In genomic region chr15:13287878-13288277, GRCm38 (mm10) we compare ENCODE assay signal across 12 mouse cellular contexts.
A peak's percentile ranks its signal among the peaks of the same experiment; 100 is the strongest.
DNase-seq lines count a peak whose midpoint lies in the region; ATAC-seq lines count a peak whose summit lies in the region.
"Had no signal": no experiment of that assay in that cellular context is flagged by ENCODE, and none has a peak within 500 bp of the region (broad histone marks: within the 10 kb centered on the region; RNA-seq: fewer than 3 reads in every experiment).

No protein-coding gene starts in this region.

- WGBS in midbrain, embryonic 12.5 days = 47% methylated on average over 11 of the region's 11 CpGs
- WGBS in midbrain, embryonic 10.5 days = 64% methylated on average over 11 of the region's 11 CpGs
- 16% methylated on average over 11 of the region's 11 CpGs for WGBS in forebrain, embryonic 15.5 days

- no peak overlapping the region for H3K9ac ChIP-seq in midbrain, embryonic 12.5 days (replicated peaks)
- H3K9ac ChIP-seq in forebrain, embryonic 15.5 days (replicated peaks) = peak overlapping the region; percentile 36; the same call in 1 of the 2 replicates
- H3K9ac ChIP-seq: liver, embryonic 14.5 days; neural tube, embryonic 13.5 days had no signal

- no peaks in the 10 kb centered on the region for H3K9me3 ChIP-seq in midbrain, embryonic 12.5 days
- H3K9me3 ChIP-seq in midbrain, embryonic 10.5 days (replicated peaks) = no peaks in the 10 kb centered on the region
- no peaks in the 10 kb centered on the region for H3K9me3 ChIP-seq in forebrain, embryonic 15.5 days
- H3K9me3 ChIP-seq: neural tube, embryonic 13.5 days had no signal

- H3K27ac ChIP-seq in midbrain, embryonic 12.5 days (replicated peaks) = no peak overlapping the region
- H3K27ac ChIP-seq in midbrain, embryonic 10.5 days (replicated peaks) = no peak overlapping the region
- no peak overlapping the region for H3K27ac ChIP-seq in forebrain, embryonic 15.5 days (replicated peaks)
- H3K27ac ChIP-seq: liver, embryonic 14.5 days; neural tube, embryonic 13.5 days had no signal

- peak overlapping the region; percentile 13; the same call in 1 of the 2 replicates for H3K4me2 ChIP-seq in midbrain, embryonic 12.5 days (replicated peaks)
- peak overlapping the region; percentile 40 for H3K4me2 ChIP-seq in forebrain, embryonic 15.5 days (replicated peaks)
- H3K4me2 ChIP-seq: neural tube, embryonic 13.5 days had no signal

- H3K27me3 ChIP-seq in midbrain, embryonic 12.5 days = peaks cover 5% of the 10 kb centered on the region; the same call in 1 of the 2 replicates
- peaks cover 9% of the 10 kb centered on the region for H3K27me3 ChIP-seq in midbrain, embryonic 10.5 days (ENCODE audit: low read depth, poor library complexity, severe bottlenecking)
- H3K27me3 ChIP-seq in forebrain, embryonic 15.5 days = no peaks in the 10 kb centered on the region
- H3K27me3 ChIP-seq: neural tube, embryonic 13.5 days had no signal

- ATAC-seq in midbrain, embryonic 12.5 days (ENCODE audit: low FRiP score, low read depth) = no peak
- ATAC-seq in forebrain, embryonic 15.5 days (replicated peaks) = no peak; the same call in 1 of the 2 replicates

- no peak overlapping the region for H3K4me3 ChIP-seq in midbrain, embryonic 12.5 days
- H3K4me3 ChIP-seq in midbrain, embryonic 10.5 days = no peak overlapping the region
- H3K4me3 ChIP-seq in forebrain, embryonic 15.5 days = peak overlapping the region; percentile 19
- H3K4me3 ChIP-seq: erythroblast, embryonic 14.5 days; neural tube, embryonic 13.5 days had no signal

- H3K4me1 ChIP-seq in midbrain, embryonic 12.5 days = peaks cover 4% of the 10 kb centered on the region; the same call in 1 of the 2 replicates
- 0 out of 2 replicates have a peak, but pooled peaks cover 5% of the 10 kb centered on the region for H3K4me1 ChIP-seq in midbrain, embryonic 10.5 days
- peaks cover 20% of the 10 kb centered on the region for H3K4me1 ChIP-seq in forebrain, embryonic 15.5 days
- H3K4me1 ChIP-seq: neural tube, embryonic 13.5 days had no signal

- DNase-seq in embryo, embryonic 11 days = peak; percentile 26
- DNase-seq in embryo, embryonic 9.5 days (ENCODE audit: extremely low spot score) = no peak
- no peak for DNase-seq in midbrain, embryonic 10.5 days (ENCODE audit: low spot score)
- peak; percentile 64 for DNase-seq in retina, embryonic 14.5 days (ENCODE audit: low spot score)
- no peak for DNase-seq in layer of hippocampus, postnatal 25 days (ENCODE audit: extremely low spot score in 1 of 2, low spot score in 1 of 2)
- no peak for DNase-seq in kidney, postnatal 36 days
- DNase-seq: thymus, adult 18-20 months had no signal

- H3K36me3 ChIP-seq in midbrain, embryonic 12.5 days = no peaks in the 10 kb centered on the region
- H3K36me3 ChIP-seq in midbrain, embryonic 10.5 days = no peaks in the 10 kb centered on the region
- H3K36me3 ChIP-seq in forebrain, embryonic 15.5 days = no peaks in the 10 kb centered on the region
- H3K36me3 ChIP-seq: neural tube, embryonic 13.5 days had no signal

Comparison
In these comparisons a context has a peak if more than half of its experiments do, and no peak if none do; other contexts are left out.
1. DNase-seq: peak in embryo, embryonic 11 days (single experiment) and retina, embryonic 14.5 days (single experiment); none in embryo, embryonic 9.5 days (single experiment), midbrain, embryonic 10.5 days (single experiment), layer of hippocampus, postnatal 25 days (0 of 2) and kidney, postnatal 36 days (0 of 2).